Mouse (Mus musculus): ENCODE results near the gene Dus1l. TPM values are rescaled to one million over a fixed set of nuclear protein-coding genes. Genes with fewer than 3 reads are reported as not detected.
"Not testable (repeated sequence)": the region's sequence is repeated elsewhere in the genome, so short reads cannot be mapped to it uniquely, and the experiment has no call there.

Dus1l gene
- polyA plus RNA-seq (2016; fragmentation: Nextera tagmentation; extraction: Ambion mirVana): 63.5 and 65.5 TPM in 2 replicates

DNA sequence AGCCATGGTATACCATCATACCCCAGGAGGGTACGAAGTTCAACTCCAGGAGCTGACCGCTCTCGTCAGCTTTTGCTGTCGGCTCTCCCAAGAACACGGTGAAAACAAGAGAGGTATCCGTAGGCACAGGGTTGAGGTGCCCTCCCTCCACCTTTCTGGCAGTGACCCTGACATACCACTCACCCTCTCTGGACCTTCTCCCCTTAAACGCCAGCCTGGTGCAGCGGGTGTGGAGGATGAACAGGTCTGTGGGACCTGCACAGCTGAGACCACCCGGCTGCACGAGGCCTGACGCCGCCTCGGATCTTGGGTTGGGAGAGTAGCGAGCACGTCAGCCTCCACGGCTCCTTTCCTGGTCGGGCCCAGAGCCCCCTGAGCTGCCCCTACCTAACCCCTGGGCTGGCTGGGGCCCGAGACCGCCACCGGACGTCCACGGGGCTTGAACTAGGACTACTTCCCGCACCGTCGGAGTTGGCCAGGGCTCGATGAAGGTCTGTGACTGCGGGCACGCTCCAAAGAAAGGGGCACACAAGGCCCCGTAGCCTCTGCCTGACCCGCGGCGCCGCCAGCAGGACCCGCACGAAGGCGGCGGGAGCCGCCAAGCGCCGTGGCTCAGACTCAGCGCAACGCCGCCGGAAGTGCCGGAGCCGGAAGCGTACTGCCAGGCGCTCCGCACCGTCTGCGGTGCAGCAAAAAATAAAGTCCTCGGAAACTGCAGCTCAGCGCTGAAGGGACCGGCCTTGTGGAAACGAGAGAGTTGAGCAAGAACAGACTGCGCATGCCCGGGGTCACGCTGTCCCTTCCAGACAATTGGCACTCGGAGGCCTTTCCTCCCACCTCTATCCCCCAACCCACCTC lies at the start of gene Dus1l:
Gene Dus1l, minus strand, starts transcription at position 648 of the 858 bp plus-strand sequence.
- 2% methylated on average over 59 of the region's 59 CpGs for WGBS
- peaks cover 35% of the 10 kb centered on the region for H3K36me3 ChIP-seq
- peak within 1 kb of the TSS; percentile 97 for H3K4me3 ChIP-seq
- H3K9me3 ChIP-seq: no peaks in the 10 kb centered on the region
- ATAC-seq (ENCODE audit: low FRiP score, low read depth): peak; percentile 79
- H3K4me2 ChIP-seq (replicated peaks): peak within 1 kb of the TSS; percentile 97
- peak within 1 kb of the TSS; percentile 89 for H3K9ac ChIP-seq
- H3K4me1 ChIP-seq: peaks cover 21% of the 10 kb centered on the region
- H3K27ac ChIP-seq: peak within 1 kb of the TSS; percentile 64; the same call in 1 of the 2 replicates
- no peaks in the 10 kb centered on the region for H3K27me3 ChIP-seq (replicated peaks)

DNA sequence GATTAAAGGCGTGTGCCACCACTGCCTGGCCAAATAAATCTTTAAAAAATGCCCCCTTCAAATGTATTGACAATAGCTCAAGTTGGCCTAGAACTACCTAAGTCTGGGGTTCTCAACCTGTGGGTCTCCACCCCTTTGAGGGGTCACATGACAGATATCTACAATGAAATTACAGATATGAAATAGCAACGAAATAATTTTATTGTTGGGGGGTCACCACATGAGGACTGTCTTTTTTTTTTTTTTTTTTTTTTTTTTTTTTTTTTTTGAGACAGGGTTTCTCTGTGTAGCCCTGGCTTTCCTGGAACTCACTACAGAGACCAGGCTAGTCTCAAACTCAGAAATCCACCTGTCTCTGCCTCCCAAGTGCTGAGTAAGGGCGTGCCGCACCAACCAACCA lies 48.1 kb upstream of the Dus1l start:
- no peaks in the 10 kb centered on the region for H3K4me1 ChIP-seq
- no peaks in the 10 kb centered on the region for H3K36me3 ChIP-seq
- no peak overlapping the region for H3K4me3 ChIP-seq
- H3K9me3 ChIP-seq: no peaks in the 10 kb centered on the region
- no peak overlapping the region for H3K4me2 ChIP-seq (replicated peaks)
- ATAC-seq (ENCODE audit: low FRiP score, low read depth): no peak
- no peaks in the 10 kb centered on the region for H3K27me3 ChIP-seq (replicated peaks)
- no peak overlapping the region for H3K27ac ChIP-seq
- H3K9ac ChIP-seq: no peak overlapping the region
- 93% methylated on average over 4 of the region's 4 CpGs for WGBS

DNA sequence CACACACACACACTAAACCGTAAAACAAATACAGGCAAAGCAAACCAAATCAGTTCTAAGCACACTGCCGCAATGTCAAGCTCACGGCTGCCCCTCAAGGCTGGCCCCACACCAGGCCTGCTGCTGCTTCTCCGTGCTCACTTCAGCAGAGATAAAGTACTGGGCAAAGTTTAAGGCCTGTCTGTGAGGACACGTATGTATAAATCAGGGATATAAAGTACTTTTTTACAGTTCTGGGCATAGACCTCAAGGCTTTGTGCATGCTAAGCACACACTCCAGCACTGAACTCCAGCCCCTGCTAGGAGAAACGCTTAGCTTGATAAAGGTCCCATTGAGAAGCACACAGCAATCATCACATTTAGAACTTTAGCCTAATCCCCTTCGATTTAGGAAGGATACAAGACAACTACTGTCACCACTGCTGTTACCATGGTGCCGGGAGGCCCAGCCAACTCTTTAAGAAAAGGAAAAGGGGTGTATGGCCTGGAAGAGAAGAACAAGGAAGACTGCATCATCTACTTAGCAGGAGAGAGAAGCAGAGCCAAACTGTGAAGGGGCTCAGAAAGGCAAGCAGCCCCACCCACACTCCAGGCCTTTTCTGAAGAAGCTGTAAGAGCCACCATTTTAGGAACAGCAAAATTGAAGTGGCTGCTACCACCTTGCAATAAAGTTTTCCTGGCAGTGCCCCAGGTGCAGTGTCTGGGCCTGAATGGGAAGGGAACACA lies 37.5 kb upstream of the Dus1l start:
- H3K27ac ChIP-seq: 0 out of 2 replicates have a peak overlapping the region, but pooled peaks have one; percentile 12
- H3K9me3 ChIP-seq: no peaks in the 10 kb centered on the region
- H3K4me1 ChIP-seq: peaks cover 13% of the 10 kb centered on the region; the same call in 1 of the 2 replicates
- 57% methylated on average over 8 of the region's 8 CpGs for WGBS
- no peak overlapping the region for H3K4me2 ChIP-seq (replicated peaks)
- H3K4me3 ChIP-seq: no peak overlapping the region
- H3K27me3 ChIP-seq (replicated peaks): no peaks in the 10 kb centered on the region
- H3K9ac ChIP-seq: no peak overlapping the region
- peak; percentile 56; the same call in 1 of the 2 replicates for ATAC-seq (ENCODE audit: low FRiP score, low read depth)
- no peaks in the 10 kb centered on the region for H3K36me3 ChIP-seq

DNA sequence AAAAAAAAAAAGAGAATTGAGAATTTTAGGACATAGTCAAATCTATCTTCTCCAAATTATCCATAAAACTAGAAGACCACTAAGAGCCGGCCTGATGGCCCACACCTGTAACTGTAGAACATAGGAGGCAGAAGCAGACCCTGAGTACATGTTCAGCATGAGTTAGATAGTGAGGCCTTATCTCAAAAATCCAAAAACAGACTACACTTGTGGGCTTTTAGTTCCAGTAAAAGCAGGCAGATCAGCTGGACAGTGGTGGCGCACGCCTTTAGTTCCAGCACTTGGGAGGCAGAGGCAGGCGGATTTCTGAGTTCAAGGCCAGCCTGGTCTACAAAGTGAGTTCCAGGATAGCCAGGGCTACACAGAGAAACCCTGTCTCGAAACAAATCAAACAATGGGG lies 36.8 kb upstream of the Dus1l start:
- not testable (repeated sequence) for ATAC-seq (ENCODE audit: low FRiP score, low read depth); H3K27ac ChIP-seq; H3K27me3 ChIP-seq (replicated peaks); H3K9me3 ChIP-seq; H3K36me3 ChIP-seq; H3K4me3 ChIP-seq; H3K9ac ChIP-seq; H3K4me2 ChIP-seq (replicated peaks)
- WGBS: 94% methylated on average over 5 of the region's 5 CpGs
- H3K4me1 ChIP-seq: peaks cover 13% of the 10 kb centered on the region; the same call in 1 of the 2 replicates

DNA sequence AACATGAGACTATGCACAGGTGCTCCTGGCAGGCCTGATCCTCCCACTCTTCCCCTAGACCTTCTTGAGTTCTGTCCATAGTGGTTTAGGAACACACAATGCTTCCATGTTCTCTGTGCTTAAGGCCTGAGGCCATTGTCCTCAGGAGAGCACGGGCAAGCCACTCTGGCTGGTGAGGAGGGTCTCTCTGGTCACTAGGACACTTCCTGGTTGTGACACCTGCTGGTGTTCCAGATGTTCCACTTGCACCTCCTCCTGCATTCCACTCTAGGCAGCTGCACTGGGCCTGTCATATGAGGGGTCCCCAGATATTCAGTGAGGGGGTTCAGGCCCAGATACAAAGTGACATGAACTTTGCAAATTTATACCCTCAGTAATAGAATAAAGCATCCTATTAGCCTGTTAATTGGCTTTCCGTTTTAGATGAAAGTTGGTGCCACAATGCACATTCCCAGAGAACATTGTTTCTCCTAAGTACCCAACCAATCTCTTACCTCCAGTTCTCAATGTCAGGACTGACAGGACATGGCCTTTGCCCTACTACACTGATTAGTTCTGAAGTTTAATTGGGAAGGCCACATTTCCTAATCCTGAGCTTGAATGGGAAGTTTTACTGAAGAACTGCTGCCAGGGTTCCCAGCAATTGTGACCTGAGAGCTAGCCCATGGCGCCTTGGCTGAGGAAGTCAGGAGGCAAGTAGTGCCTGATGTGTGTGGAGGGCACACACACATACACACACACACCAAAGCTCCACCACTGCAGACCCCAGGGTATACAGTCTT lies 35.6 kb upstream of the Dus1l start:
- H3K27ac ChIP-seq: no peak overlapping the region
- no peak overlapping the region; the same call in 1 of the 2 replicates for H3K9ac ChIP-seq
- H3K9me3 ChIP-seq: no peaks in the 10 kb centered on the region
- H3K4me1 ChIP-seq: peaks cover 13% of the 10 kb centered on the region; the same call in 1 of the 2 replicates
- no peak overlapping the region for H3K4me2 ChIP-seq (replicated peaks)
- no peaks in the 10 kb centered on the region for H3K27me3 ChIP-seq (replicated peaks)
- 80% methylated on average over 3 of the region's 3 CpGs for WGBS
- no peak for ATAC-seq (ENCODE audit: low FRiP score, low read depth)
- no peaks in the 10 kb centered on the region for H3K36me3 ChIP-seq
- H3K4me3 ChIP-seq: no peak overlapping the region

DNA sequence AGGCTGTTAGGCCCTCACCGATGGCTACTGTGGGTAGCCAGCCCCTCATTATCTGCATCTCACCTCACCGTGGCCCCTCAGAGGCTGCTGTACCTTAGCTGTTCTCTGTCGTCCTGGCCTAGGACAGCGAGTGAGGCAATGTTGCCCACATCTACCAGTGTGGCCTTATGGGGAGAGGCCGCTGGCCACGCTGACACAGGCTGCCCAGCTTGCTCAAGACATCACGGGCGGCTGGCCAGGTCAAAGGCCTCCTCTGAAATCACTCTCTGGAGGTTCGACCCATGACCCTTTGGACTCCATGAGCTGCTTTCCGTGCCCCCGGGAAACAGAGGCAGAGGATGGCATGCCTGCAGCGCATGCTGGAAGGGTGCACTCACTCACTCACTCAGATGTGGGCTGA lies 34.5 kb upstream of the Dus1l start:
- H3K4me2 ChIP-seq (replicated peaks): no peak overlapping the region
- 82% methylated on average over 12 of the region's 12 CpGs for WGBS
- peaks cover 17% of the 10 kb centered on the region for H3K4me1 ChIP-seq
- no peaks in the 10 kb centered on the region for H3K27me3 ChIP-seq (replicated peaks)
- H3K9me3 ChIP-seq: no peaks in the 10 kb centered on the region
- H3K27ac ChIP-seq: no peak overlapping the region
- H3K36me3 ChIP-seq: no peaks in the 10 kb centered on the region; the same call in 1 of the 2 replicates
- no peak overlapping the region for H3K9ac ChIP-seq
- no peak for ATAC-seq (ENCODE audit: low FRiP score, low read depth)
- H3K4me3 ChIP-seq: no peak overlapping the region

DNA sequence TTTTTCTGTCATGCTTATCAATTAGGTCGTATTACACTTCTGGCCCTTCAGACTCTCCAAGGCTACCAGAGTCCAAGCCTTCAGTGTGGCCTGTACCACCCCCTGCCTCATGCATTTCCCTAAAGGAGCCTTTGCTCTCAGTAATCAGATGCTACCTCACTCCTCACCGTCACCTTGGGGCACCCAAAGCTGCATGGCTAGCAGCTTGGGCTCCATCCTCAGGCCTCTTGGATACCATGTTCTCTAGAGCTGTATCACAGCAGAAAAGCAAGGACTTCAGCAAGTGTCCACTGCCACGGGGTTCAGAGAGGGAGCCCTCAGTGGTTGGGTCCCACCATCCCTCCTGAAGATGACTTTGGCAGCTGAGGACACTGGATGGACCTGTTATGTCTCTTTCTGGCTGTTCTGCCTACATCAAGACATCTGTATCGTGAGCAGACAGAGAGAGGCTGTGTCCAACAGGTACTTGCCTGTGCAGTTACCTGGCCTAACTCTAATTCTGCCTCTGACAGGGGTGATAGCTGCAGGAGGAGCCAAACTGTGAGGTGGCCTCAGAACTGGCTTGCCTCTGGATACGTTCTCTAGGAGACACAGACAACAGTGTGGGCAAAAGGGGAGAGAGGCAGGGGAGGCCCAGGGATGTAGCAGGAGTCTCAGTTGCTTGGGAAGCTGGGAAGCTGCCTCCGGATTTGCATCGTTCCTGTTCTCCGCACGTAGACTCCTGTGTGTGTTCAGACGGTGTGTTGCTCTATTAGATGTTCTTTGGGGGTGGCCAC lies 33.7 kb upstream of the Dus1l start:
- Histone ChIP-seq H3K4me3 (no peak overlapping the region), H3K36me3 (no peaks in the 10 kb centered on the region; the same call in 1 of the 2 replicates), H3K4me2 (replicated peaks) (no peak overlapping the region), H3K27ac (no peak overlapping the region), H3K9ac (no peak overlapping the region), H3K27me3 (replicated peaks) (no peaks in the 10 kb centered on the region), H3K4me1 (peaks cover 24% of the 10 kb centered on the region), H3K9me3 (no peaks in the 10 kb centered on the region)
- no peak for ATAC-seq (ENCODE audit: low FRiP score, low read depth)
- 90% methylated on average over 10 of the region's 10 CpGs for WGBS

DNA sequence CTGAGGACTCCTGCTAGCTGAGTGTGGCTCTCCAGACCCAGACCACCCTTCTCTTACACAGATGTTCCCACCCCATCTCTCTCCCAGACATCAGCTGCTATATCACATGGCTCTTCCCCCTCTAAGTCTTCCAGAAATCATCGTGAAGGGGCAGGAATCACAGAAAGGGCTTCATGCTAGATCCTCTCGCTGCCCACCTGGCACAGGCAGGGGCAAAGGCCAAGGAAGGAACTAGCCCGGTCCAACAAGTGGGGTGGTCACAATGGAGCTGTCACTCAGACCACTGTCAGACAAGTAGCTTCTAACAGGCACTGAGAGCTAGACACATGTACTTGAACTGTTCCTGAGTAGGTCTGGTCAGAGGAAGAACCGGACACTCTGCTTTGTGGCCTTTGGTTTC lies 32.2 kb upstream of the Dus1l start:
- Histone ChIP-seq H3K4me2 (replicated peaks) (no peak overlapping the region), H3K27ac (no peak overlapping the region), H3K4me3 (no peak overlapping the region), H3K4me1 (peaks cover 14% of the 10 kb centered on the region), H3K9ac (no peak overlapping the region), H3K27me3 (replicated peaks) (no peaks in the 10 kb centered on the region), H3K9me3 (no peaks in the 10 kb centered on the region), H3K36me3 (no peaks in the 10 kb centered on the region; the same call in 1 of the 2 replicates)
- whole genome bisulfite sequencing: 83% methylated on average over 4 of the region's 4 CpGs
- no peak for ATAC-seq (ENCODE audit: low FRiP score, low read depth)

DNA sequence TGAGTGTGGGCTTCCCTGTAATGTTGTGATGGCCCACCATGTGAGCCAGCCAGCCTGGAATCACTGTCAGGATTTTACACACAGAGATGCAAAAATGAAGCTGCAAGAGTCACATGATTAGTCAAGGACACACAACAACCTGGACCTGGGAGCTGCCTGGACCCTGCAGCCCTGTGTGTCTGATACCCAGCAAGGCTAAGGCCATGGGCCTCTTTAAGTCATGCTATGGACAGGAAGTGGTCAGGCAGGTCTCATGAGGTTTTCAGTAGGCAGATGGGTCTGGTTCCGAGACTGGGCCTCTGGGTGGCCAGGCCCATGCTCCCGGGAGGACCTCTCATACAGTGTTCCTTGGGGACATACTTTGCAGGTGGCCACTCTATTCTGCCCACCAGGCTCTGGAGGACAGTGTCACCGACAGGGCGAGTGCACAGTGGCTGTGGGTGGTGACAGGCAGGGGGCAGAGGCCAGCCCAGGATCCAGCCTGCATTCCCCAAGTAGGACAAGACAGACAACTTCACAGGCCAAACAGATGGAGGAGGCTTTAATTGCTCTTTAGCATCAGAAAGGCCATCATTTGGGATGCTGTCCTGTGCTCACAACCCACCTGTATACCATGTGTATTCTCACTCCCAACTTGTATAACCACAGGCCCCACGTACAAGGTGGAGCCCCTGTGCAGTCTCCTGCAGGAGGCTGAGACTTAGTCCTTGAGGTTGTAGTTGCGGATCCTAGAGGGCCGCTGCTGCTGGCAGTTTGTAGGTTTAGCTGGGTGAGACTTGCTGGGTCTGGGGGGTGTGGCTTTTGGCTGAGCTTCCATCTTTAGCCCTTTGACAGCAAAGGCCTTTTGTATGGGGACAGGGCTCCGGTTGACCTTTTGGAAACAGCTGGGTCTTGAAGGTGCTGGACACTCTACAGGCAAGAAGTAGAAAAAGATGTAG lies 30.1 kb upstream of the Dus1l start:
- peak overlapping the region; percentile 98 for H3K27ac ChIP-seq
- H3K36me3 ChIP-seq: peaks cover 10% of the 10 kb centered on the region
- ATAC-seq (ENCODE audit: low FRiP score, low read depth): no peak
- no peak overlapping the region for H3K4me3 ChIP-seq
- 81% methylated on average over 8 of the region's 8 CpGs for WGBS
- H3K9me3 ChIP-seq: no peaks in the 10 kb centered on the region
- H3K27me3 ChIP-seq (replicated peaks): no peaks in the 10 kb centered on the region
- H3K4me1 ChIP-seq: peaks cover 31% of the 10 kb centered on the region
- no peak overlapping the region for H3K9ac ChIP-seq
- H3K4me2 ChIP-seq (replicated peaks): no peak overlapping the region

DNA sequence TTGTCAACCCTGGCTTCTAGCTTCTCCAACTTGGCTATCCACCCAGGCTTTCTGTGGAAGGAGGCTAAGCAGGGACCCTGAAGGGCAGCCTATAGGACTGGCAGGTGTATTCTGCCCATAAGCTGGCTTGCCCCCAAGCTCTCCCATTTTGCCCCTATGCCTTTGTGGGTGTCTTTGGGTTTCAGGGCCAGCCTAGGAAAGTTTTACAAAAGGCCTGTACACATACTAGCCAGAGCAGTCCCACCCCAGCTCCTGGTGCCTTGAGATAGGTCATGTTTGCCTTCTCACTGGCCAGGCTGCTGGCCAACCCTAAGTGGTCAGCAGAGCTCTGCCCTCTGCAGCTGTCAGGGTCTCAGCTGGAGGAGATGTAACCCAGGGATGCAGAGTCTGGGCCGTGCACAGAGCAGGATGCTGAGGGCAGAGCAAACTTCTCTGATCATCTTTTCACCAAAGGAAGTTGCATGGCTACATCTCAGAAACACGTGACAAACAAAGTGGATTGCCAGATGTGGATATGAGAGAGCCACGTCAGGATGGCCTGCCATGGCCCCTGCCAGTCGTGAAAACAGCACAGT lies 29.2 kb upstream of the Dus1l start:
- Histone ChIP-seq H3K27me3 (replicated peaks) (no peaks in the 10 kb centered on the region), H3K36me3 (peaks cover 19% of the 10 kb centered on the region), H3K4me2 (replicated peaks) (peak overlapping the region; percentile 97), H3K4me3 (peak overlapping the region; percentile 86), H3K9me3 (no peaks in the 10 kb centered on the region), H3K27ac (peak overlapping the region; percentile 98), H3K4me1 (peaks cover 39% of the 10 kb centered on the region), H3K9ac (peak overlapping the region; percentile 93)
- no peak for ATAC-seq (ENCODE audit: low FRiP score, low read depth)
- WGBS: 50% methylated on average over 4 of the region's 4 CpGs

All from neural tube, embryonic 12.5 days (tissue).